Mouse (Mus musculus) adrenal gland, adult 18-20 months (tissue): Measurements from ENCODE around the gene Spdef. TPM values are rescaled to one million over a fixed set of nuclear protein-coding genes. Genes with fewer than 3 reads are reported as not detected.
A peak's percentile ranks its signal among the peaks of the same experiment; 100 is the strongest.

Experiments used
- DNase-seq, 2 experiments: peaks; one replicate each; pipeline ENCODE4 v3.0.0; 2021 to 2022; ENCODE audit warnings: low spot score in 2 of 2
- long read RNA-seq, 2 experiments: library from polyadenylated mRNA; stranded (forward); transcript quantifications; one replicate each; pipeline ENCODE4 v2.0.0; 2021
- total RNA-seq, 2 experiments: library from RNA; stranded (reverse); gene quantifications; 1 replicate in 1 of 2; 2 replicates in 1 of 2; pipeline ENCODE4 v1.2.3; 2021

Spdef gene
- under 1 TPM in 1 of 2 experiments, not detected in 1; 0.27 TPM for total RNA-seq
- long read RNA-seq, experiment 1: 0 reads
- long read RNA-seq, experiment 2: 0 reads

GRCm38 (mm10) chr17:27728770-27729169 is at the start of gene Spdef:
TSS of gene Spdef (minus strand) at chr17:27728955.
- DNase-seq: no peak

- no peak for DNase-seq
These were observed 49.1 kb upstream of the Spdef start for GRCm38 (mm10) chr17:27777823-27778222.

- no peak for DNase-seq
These were observed 45.4 kb upstream of the Spdef start for GRCm38 (mm10) chr17:27774198-27774597.

DNA sequence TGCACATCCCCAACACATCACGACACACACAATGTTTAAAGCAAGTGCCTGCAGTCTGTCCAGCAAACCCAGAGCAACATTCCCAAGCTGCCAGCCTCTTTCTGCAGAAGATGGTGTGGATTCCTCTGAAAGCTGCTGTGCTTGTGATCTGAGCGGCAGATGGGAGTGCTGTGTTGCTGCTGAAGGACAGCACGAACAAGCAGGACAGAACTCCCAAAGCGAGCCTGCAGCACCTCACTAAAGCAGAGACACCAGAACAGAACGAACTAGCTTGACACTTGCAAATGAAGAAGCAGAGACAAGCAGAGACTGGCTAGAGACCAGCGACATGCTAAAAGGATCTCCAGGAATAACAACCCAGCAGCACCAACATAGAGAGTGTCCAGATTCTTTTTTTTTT is 42.9 kb upstream of the Spdef start:
- DNase-seq: no peak

- DNase-seq: peak; percentile 72 to 76
These were observed 40.2 kb upstream of the Spdef start for GRCm38 (mm10) chr17:27768817-27769542.

- no peak for DNase-seq
These were observed 38.8 kb upstream of the Spdef start for GRCm38 (mm10) chr17:27767543-27767942.

DNA sequence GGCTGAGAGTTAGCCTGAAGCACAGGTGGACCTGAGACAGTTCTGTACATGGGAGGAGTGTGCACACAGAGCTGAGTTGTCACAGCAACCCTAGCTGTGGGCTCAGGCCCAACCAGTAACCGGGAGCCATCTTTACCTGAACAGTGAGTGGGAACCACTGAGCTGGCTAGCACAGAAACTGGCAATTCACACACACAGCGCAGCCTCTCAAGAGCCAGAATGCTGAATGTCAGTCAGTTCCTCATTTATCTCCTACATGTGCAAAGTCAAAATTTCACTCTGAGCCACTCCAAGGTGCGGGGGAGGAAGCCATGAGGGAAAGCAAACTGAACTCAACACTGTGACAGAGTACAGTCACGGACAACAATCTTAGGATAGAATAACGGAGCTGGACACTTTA is 38.4 kb upstream of the Spdef start:
- DNase-seq: no peak

DNA sequence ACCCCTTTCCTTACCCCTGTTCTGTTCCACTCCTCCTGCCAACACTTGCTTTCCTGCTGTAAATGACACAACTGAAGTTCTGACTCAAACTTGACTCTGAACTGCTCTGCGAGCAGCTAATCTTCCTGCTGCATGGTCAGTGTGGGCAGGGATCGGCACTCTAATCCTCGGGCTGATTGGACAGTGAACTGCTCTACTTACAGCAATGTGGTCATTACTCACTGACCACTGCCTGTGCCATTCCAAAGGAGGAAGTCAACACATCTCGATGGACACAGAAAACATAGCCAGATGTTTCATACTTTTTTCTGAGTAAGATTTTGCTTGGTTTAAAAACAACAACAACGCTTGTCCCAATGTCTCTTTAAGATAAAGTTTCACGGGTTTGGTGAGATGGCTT is 36.3 kb upstream of the Spdef start:
- DNase-seq: no peak

GRCm38 (mm10) chr17:27764453-27764852 is 35.7 kb upstream of the Spdef start:
- DNase-seq: no peak

DNA sequence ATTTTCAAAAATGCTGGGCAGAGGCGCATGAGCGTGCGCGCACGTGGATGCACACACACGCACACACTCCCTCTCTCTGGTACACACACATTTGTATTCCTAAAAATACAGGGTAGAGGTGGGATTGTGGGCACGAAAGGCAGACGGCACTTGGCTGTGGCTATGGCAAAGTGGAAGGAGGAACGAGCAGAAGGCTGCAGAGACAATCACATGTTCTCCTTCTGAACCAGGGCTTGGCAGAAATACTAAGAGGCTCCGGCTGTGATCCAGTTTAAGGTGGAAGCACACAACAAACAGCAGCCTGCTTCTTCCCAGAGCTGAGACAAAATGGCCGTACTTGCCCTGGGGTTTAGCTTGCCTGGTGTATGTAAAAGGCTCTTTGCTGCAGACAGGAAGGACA is 34.1 kb upstream of the Spdef start:
- DNase-seq: no peak

DNA sequence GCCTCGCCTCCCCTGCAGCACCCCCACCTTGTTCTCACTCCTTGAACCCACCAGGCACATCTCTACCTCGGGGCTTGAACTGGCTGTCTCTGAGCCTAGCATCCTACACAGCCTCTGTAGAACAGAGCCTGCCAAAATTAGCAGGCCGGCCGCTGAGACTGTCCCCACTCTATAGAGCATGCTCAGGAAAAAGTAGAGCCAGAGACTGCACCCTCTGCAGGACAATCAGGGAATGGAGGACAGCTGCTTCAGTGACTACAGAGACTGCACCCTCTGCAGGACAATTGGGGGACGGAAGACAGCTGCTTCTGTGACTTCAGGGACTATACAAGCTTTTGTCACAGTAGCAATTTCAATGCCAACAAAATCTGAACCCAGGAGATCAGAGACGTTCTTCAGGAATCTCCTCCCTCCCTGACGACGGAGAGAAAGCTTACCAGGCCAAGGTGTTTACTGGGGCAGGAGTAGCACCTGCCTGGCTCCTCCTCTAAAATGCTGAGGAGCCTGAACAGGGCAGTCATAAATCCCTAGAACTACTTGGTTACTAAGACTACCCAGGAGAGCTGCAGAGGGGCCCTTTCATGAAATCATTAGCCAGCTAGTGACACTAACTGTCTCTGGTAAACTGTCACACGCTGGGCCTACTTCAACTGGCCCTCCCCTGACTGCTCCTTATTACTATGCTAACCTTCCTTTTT is 33.0 kb upstream of the Spdef start:
- peak in 1 of 2 experiments; percentile 31 for DNase-seq

GRCm38 (mm10) chr17:27760169-27760568 is 31.4 kb upstream of the Spdef start:
- no peak for DNase-seq

DNA sequence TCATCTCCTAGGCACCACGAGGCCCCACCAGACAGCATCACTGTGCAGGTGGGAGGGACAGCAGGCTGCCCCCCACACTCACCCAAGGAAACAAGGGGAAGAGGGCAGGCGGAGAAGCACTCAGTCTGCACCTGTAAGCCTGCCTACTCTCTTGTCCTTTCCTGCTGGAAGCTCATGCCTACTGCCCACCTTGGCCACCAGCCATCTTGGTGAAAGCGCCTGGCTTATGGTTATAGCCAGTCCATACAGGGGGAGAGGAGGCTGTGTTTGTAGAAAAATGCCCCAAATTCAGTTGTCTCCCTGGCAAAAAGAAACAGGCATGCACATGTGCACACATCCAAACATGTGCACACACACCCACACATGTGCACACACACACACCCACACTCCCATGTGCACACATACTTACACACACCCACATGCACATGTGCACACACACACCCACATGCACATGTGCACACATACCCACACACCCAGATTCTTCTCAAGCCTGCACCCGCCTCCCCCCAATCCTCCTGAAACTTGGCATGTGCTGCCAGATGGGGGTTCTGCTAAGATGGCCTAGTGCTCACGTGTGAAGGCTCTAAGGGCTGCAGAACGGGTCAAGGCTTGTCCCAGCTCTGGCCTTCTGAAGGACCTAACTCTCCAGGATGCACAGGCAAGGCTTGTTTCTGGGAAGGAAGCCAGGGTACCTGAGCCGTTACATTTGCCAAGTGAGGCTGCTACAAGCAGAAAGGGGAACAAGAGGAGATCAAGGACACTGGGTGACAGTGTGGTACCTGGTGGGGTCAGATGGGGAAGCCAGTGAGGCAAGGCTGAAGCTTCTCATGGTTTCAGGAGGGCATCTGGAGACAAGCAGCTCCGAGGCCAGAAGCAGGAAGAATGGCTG is 22.8 kb upstream of the Spdef start:
- no peak for DNase-seq

- no peak for DNase-seq
These were observed 21.7 kb upstream of the Spdef start for GRCm38 (mm10) chr17:27750451-27750942.

DNA sequence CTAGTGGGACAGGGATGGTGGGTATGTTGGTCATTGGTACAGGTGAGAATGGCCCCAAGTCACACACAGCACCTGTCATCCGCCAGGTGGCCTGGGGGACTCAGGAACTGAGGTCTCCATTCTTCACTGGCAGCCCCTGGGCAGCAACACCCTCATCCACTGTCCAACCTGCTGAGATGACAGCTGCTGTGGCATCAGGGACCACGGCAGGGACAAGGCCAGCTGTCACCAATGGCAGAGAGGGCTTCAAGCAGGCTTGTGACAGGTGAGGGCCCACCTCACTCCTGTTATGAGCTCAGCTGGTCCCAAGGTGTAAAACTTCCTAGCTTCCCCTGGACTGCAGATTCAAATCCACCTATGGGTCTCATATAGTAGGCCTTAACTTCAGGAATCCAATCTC is 19.4 kb upstream of the Spdef start:
- no peak for DNase-seq

GRCm38 (mm10) chr17:27746446-27746845 is 17.7 kb upstream of the Spdef start:
- no peak for DNase-seq

DNA sequence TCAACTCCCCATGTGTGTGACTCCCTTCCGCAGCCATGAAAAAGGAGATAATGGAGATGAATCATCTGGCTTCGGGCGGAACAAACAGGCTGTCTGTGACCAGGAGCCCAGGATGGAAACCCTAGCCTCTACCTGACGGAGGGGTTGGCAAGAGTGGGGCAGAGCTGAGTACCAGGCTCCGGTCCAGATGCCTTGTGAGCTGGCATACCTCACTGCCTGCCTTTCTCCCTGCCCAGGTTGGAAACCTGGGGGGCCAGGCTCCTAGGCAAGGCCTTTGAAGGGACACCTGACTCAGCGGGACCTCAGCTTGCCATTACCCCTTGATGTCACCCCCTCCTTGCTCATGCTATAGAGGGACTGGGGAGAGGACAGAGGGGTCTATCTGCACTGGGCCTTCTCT is 12.2 kb upstream of the Spdef start:
- DNase-seq: no peak

- DNase-seq: no peak
These were observed 5.8 kb upstream of the Spdef start for GRCm38 (mm10) chr17:27734344-27735073.

- no peak for DNase-seq
These were observed 3.9 kb upstream of the Spdef start for GRCm38 (mm10) chr17:27732694-27733093.

DNA sequence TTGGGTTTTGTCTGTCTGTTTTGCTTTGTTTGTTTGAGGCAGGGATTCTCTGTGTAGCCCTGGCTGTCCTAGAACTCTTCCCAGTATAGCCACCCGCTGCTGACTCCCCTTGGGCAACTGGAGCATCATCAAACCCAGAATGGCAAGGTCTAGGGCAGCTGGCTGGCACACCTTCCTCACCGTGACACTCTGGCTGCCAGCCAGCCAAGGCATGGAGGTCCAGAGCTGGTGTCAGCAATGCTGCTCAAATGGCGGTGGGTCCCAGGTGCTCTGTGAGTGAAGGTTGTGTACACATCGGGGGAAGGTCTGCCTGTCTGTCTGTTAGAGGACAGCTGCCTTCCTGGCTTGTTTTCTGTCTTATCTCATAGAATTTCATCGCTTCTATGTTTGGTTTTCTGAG is 3.4 kb upstream of the Spdef start:
- DNase-seq: no peak

DNA sequence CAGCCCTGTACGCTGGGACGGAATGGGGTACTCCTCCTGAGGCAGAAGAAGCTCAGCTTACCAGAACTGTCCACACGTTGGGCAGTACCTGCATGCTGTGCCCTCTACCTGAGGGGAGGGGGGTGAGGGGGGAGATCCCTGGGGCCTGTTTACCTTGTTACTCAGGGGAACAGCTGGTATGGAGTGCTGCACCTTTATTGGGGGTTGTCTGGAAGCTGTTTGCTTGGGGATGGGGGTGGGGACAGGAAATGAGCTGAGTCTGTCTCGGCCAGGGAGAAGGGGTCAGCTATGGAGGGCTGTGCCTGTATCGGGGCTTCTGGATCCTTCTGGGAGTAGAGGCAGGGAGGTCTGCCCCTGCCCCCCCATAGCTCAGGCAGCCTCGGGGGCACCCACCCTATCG is 2.2 kb downstream of the Spdef start:
- DNase-seq: no peak
